Mouse (Mus musculus): Measurements from ENCODE around the gene Gga2.
A peak's percentile ranks its signal among the peaks of the same experiment; 100 is the strongest.

Gene Gga2

DNA sequence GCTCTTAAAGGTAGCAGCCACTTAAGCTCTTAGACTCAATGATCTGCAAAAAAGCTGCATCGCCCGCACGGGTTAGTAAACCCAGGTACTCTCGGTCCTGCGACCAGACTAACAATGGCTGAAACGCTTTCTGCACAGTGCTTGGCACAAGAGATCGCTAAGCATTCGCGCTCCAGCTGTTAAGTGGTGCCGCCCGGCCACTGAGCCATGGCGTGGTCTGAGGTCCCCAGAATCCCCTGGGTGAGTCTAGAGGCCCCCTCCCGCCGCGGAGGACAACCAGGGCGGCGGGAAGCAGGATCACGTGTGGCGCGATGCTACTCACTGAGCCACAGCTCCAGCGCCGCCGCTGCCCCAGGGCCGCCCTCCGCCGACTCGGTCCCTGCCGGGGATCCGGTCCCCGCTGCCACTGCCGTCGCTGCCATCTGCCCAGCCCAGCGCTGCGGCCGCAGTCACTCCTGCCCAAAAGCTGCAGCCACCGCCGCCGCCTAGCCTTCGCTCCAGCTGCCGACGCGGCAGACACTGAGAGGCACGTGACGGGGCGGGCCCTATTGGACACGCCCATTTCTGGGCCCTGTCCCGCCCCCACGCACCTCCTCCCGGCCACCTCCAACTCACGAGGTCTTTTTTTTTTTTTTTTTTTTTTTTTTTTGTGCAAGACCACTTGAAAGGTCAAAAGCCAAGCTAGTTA is at the start of gene Gga2:
Gga2 (minus strand) TSS at position 556 of the 688 bp plus-strand sequence.
- DNase-seq (ENCODE audit: low spot score in 2 of 2): peak; percentile 81 to 88

- DNase-seq (ENCODE audit: low spot score in 2 of 2): no peak
Measured at GRCm38 (mm10) chr7:122067517-122068381, 46.7 kb upstream of the Gga2 start.

DNA sequence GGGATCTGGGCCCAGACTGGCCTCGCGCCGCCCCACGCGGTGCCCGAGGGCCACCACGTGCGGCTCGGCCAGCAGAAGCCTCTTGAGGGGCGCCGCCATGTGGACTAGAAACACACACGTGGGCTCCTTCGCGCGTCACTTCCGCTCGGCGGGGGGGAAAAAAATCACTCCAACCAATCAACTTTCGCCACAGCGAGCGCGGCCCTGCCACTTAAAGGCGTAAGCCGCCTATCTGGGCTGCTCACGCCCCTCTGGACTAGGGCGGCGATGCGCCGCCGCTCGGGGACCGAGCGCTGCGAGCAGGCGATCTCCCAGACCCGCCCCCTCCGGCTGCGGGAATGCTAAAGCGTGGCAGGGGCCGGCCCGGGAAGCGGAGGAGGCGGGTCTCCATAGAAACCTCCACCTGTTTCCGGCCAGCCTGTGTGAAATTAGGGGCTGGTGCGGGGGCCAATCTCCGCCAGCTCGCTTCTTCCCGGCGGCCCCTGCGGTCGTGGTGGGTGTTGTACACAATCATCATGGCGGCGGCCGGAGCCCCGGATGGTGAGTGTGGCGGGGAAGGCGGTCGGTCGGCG is 46.0 kb upstream of the Gga2 start, which contains the start of the genes Ubfd1 and Ears2:
Ubfd1 (plus strand) TSS at position 231 of the 572 bp plus-strand sequence.
Ears2 (minus strand) TSS at position 319 of the 572 bp plus-strand sequence.
- peak; percentile 95 to 99 for DNase-seq (ENCODE audit: low spot score in 2 of 2)

DNA sequence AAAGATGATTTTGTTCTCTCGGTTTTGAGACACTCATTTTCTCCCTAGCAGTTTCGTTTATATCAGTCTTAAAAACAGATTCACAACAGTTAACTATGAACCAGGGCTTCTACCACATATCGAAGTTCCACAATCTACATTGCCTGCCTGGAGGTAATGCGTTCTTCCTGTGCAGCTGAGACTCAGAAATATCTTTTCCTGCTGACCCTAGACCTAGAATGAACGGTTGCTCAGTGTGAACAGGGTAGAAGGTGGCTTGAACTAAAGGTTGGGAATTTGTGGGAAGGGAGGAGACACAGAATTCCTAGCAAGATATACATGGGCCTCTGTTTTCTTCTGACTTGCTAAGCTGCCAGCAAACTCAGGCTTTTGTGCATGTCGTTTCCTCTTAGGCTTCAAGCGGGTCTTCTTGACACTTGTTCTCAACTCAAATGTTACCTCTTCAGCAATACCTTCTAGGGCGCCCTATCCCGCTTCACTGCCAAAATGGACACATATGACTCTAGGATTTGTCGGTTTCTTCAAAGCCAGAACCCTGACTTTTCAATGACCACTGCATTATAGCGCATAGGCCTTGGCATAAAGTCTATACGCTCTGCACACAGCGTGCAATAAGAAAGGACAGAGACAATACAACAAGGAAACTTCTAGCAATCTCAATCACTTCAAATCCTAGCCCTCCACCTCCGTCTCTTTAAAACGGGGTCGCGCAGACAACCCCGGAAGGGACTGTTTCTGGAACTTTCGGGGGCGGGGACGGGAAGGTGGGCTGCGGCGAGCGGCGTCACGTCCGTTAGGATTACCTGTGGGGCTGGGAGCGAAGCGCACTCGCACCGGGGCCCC is 45.3 kb upstream of the Gga2 start:
- DNase-seq (ENCODE audit: low spot score in 2 of 2): no peak

DNA sequence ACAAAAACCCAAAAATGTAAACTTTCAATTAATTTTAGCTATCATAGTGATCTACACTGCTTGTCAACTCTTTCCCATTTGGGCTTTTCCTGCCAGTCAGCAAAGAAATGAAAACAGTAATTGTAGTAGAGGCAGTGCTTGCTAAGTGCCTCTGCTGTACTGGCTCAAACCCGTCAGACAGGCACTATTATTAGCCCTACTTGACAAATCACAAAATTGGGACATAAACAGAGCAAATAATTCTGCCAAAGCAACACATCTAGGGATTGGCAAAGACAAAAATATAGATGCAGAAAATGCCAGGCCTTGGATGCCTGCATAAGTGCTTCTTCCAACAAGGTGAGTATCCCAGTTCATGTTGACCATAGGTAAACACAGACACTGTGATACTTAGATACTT is 44.6 kb upstream of the Gga2 start:
- DNase-seq (ENCODE audit: low spot score in 2 of 2): no peak

GRCm38 (mm10) chr7:122056633-122057032 is 35.6 kb upstream of the Gga2 start:
- DNase-seq (ENCODE audit: low spot score in 2 of 2): no peak

- no peak for DNase-seq (ENCODE audit: low spot score in 2 of 2)
Measured at GRCm38 (mm10) chr7:122050834-122051233, 29.8 kb upstream of the Gga2 start.

GRCm38 (mm10) chr7:122048191-122048590 is 27.2 kb upstream of the Gga2 start:
- DNase-seq (ENCODE audit: low spot score in 2 of 2): no peak

DNA sequence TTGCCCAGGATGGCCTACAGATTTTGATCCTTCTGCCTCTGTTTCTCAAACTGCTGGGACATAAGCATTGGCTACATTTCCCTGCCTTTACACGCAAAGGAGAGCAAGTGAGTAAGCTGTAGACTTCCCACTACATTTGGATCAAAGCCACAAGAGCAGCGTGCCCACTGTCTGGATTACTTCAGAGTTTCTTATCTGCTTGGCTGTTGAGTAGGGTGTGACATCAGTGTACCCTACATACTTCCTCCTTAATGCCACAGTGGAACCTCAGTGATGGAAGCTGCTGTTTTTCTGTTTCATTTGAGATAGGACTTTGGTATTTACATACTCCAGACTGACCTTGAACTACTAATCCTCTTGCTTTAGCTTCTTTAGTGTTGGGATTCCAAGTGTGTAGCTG is 25.8 kb upstream of the Gga2 start:
- no peak for DNase-seq (ENCODE audit: low spot score in 2 of 2)

DNA sequence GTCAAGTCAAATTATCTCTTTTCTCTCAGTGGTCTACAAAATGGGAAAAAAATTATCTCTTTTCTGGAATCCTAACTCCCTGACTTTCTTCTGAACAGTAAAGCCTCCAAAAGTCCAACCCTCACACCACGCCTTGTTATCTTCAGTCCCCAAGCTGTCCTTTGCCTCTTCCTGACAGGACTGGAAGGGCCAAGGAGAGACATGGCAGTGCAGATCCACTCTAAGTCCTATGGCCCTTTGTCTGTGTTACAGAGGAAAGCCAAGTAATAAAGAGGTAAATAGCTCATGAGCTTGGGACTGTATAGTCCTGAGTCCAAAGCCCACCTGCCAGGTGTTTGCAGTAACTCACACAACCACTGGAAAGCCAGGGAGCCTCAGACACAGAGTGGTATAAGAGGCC is 24.7 kb upstream of the Gga2 start:
- no peak for DNase-seq (ENCODE audit: low spot score in 2 of 2)

DNA sequence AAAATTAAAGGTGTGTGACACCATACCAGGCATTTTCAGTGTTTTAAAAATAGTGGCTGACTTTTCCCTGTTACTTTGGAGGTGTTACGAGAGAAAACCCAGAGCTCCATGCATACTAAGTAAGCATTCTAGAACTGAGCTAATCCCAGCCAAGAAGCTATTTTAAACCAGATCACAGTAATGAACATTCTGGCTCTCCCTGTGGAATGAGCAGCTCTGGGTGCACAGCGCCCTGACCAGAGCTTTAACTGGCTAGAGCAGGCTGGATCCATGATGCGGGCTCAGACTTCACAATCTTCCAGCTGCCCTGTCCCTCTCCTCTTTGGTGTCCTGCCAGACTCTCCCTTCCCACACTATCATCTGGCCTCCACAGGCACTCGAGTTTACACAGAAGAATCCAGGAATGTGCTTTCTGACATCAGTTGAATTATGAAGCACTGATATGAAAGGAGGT is 24.2 kb upstream of the Gga2 start:
- peak; percentile 27 to 30 for DNase-seq (ENCODE audit: low spot score in 2 of 2)

GRCm38 (mm10) chr7:122044106-122044505 is 23.1 kb upstream of the Gga2 start:
- DNase-seq (ENCODE audit: low spot score in 2 of 2): no peak

DNA sequence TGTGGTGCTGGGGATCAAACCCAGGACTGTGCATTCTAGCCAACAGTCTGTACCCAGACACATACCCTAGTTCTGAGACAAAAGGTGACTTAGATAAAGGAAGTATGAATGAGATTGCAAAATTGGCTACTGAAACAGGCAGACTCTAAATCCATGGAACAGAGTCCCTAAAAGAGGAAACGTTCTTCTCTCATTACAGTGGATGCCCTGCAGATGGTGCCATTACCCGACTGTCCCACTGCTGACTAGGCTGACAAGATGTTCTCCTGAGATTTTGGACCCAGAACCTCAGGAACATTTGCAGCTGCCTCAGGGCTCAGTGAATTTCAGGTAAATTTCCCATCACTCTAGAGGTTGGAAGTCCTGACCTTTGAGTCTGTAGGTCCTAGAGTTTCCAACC is 13.3 kb upstream of the Gga2 start:
- DNase-seq (ENCODE audit: low spot score in 2 of 2): peak in 1 of 2 experiments; percentile 21

GRCm38 (mm10) chr7:122033371-122033770 is 12.3 kb upstream of the Gga2 start:
- DNase-seq (ENCODE audit: low spot score in 2 of 2): no peak

DNA sequence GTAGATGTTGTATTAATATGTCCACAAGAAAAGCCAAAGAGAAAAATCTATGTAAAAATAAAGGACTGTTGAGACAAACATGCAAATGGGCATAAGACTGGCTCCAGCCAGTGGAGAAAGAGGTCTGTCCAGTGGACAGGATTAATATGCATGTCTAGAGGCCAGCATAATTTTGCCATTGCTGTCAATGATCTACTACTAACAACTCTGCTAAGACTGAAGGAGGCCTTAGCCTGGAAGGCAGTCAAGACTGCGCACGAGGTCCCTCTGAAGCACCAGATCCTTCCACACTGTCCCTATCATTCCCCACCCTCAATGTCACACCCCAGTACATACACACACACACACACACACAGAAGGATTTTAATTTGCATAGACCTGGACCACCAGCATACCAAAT is 1.1 kb upstream of the Gga2 start:
- no peak for DNase-seq (ENCODE audit: low spot score in 2 of 2)

- DNase-seq (ENCODE audit: low spot score in 2 of 2): peak in 1 of 2 experiments; percentile 50
Measured at GRCm38 (mm10) chr7:122020273-122020666, 752 bp downstream of the Gga2 start.

DNA sequence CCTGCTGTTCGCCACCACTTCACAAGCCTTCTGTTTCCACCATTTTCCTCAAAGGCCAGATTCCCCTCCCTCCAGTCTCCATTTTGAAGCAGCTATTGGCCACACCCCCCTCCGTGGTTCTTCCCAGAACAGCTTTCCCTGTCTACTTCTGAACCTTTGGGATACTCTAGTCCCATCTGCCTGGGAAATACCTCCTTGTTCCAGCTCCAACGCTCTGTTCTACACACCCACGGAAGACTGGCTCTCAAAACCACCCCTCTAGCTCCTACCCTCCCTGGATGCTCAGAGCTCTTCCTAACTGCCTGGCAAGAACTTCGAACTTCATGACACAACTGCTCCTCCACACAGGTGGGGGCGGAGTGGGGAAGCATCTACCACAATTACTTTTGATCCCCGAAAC is 2.0 kb downstream of the Gga2 start:
- peak; percentile 49 to 60 for DNase-seq (ENCODE audit: low spot score in 2 of 2)

DNA sequence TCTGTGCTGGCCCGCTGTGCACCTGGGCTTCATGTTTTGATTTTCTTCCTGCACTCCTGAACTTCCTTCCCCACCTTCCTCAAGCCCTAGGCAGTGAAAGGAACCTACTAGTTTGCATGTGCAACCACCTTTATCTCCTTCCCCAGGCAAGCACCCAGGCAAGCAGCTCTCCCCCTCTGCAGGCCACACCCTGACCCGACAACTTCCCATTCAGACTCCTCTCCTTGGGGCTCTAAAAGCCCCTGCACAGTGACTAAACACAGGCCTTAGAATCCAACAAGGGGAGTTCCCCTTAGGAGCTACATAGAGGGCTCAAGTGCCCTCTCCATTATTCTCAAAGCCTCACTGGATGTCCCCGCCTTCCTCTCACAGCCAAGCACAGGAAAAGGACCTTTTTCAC is 2.8 kb downstream of the Gga2 start:
- no peak for DNase-seq (ENCODE audit: low spot score in 2 of 2)

GRCm38 (mm10) chr7:122015734-122016133 is 5.3 kb downstream of the Gga2 start:
- DNase-seq (ENCODE audit: low spot score in 2 of 2): no peak

DNA sequence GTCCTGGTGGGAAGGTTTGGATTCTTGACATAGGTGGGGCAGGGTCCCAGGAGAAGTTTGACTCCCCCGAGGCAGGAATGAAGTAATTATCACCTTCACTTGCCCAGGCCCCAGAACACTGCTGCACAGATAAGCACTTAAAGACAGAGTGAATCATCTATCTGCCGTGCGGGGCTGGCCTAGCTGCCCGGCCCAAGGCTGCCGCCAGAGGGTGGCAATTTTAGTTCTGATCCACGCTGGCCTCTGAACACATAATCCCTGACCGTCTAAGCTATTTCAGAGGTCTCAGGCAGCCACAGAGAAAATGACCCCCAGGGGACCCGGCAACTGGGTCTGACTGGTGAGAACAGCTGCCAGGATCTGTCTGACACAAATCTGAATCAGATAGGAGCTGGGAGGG is 5.9 kb downstream of the Gga2 start:
- no peak for DNase-seq (ENCODE audit: low spot score in 2 of 2)

DNA sequence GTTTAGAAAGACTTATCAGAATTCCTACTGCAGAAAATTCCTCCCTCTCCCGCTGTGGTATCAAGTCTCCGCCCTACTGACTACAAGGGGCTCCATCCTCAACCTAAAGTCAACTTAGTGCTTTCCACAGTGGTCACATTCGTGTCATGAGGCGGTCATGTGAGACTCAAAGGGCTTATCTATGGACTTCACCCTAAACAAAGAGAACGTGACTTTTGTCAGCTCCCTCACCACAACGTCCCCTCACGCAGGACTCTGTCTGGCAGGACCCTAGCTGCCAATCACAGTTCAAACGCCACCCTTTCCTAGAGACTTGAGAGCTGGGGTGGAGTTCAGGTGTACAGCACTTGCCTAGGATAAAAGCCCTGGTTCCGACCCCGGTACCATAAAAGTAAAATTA is 8.1 kb downstream of the Gga2 start:
- DNase-seq (ENCODE audit: low spot score in 2 of 2): no peak

DNA sequence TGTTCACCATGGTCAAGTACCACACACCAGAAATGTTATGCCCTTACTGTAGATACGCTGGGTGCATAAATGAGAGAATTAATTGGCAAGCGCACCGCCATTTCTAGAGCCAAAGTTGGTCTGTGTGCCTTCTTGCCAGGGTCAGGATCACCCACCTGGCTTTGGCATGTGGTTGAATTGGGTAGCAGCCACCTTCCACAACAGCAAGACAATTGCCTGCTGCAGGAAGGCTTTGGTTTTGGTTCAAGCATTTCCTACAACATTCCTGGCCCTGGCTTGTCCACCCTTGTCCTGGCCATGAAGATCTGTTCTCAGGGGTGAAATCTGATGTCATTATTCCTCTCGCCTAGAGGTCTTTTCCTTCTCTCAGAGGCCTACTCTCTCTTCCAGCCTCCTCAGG is 8.7 kb downstream of the Gga2 start:
- no peak for DNase-seq (ENCODE audit: low spot score in 2 of 2)
